Mouse (Mus musculus): ENCODE data around the gene Sh3glb2.

Sh3glb2 gene

DNA sequence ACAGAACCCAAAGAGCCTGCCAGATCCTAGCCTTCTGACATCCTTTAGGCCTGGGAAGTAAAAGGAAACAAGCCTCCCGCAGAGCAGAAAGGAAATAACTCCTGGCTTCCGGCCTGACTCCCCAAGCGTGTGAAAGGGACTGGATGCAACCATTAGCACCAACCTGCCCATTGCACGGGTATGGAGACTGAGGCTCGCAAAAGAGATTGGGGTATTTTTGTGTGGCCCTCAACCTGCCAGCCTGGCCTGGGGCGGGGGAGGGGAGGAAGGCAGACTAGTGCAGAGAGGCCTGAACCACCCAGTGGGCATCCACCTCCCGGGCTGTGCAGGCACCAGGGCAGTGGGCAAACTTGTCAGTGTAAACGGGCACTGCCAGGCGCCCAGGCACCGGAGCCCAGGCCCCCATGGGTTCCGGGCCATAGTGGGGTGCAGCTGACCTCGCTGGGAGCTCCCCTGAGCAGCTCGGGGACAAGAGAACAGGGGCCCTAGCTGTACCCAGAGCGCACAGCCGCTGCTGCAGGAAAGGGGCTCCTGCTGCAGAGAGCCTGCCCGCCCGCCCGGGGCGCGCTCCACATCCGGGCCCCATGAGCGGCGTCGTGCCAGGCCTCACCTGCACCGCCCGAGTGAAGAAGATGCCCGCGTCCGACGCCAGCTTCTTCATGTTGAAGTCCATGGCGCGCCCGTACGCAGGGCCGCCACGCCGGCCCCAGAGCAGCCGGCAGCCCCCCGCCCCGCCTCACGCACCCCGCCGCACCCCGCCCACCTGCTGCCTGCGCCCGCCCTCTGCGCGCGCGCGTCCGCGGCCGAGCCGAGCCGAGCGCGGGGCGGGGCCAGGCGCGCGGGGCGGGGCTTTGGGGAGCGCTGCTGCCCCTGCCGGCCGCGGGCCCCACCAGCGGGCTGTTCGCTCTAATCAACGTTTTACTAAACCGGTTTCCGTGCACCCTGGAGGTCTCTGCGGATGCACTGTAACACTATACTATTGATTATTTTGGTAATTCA lies at the start of gene Sh3glb2:
Gene Sh3glb2 (minus strand): TSS at position 805 of the 999 bp plus-strand sequence.
- peak; percentile 41 for ATAC-seq (ENCODE audit: low TSS enrichment)

DNA sequence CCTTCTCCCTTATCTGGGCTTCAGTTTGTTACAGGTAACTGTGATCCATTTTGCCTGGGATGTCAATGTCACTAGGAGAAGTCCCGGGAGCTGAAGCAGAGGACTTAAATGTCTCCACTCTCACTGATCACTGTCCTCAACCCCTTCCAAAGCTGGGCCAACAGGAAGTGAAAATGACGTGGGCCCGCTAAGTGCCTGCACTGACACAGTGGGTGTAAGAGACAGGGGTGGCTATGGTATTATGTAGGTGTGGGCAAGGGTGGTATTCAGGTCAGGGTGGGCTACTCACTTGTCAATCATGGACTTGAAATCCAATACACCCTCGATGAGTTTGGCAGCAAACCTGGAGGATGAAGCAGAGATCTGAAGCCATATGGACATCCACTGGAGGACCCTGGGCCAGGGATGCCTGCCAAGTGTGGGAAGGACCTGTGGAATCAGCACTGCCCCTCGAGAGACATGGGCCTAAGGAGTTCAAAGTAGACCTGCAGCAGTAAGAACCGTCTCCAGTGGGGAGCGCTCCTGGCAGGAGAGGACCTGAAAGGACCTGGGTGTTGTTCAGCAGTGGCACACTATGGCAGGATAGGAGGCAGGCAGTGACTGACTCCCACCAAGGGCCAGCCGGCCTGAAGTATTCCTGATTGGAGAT lies 49.4 kb upstream of the Sh3glb2 start:
- no peak for ATAC-seq (ENCODE audit: low TSS enrichment)

DNA sequence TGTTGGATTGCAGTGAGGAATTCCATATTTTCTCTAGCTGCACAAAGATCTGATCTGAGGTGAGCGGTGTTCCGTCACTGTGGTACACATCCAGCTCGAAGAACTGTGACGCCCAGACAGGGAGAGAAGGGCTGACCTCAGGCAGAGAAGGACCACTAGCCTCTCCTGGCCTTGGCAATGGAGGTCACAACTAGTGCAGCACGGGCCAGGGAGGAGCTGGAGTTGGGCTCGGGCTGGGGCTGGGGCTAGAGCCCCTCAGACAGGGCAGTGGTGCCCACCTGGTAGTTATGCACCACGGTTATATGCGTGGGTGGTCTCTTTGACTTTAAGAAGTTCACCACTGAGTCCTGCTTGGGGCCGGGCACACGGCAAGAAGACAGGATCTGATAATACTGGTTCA lies 48.6 kb upstream of the Sh3glb2 start:
- ATAC-seq (ENCODE audit: low TSS enrichment), result no peak

DNA sequence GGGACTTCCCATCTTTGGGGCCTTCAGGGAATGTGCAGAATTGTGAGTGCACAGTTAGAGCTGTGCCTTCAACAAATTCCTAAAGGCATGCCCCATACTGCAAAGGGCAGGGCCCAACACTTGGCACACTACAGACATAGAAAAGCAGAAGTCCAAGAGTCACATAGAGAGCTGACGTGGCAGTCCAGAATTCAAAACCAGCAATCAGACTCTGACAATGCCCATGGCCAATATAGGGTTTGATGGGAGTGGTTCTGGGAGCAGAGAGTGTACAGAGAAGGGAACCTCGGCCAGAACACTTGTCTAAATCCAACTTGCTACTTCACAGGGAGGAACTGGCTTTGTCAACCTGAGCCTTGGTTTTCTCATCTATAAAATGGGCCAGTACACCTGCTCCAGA lies 48.1 kb upstream of the Sh3glb2 start:
- no peak for ATAC-seq (ENCODE audit: low TSS enrichment)

DNA sequence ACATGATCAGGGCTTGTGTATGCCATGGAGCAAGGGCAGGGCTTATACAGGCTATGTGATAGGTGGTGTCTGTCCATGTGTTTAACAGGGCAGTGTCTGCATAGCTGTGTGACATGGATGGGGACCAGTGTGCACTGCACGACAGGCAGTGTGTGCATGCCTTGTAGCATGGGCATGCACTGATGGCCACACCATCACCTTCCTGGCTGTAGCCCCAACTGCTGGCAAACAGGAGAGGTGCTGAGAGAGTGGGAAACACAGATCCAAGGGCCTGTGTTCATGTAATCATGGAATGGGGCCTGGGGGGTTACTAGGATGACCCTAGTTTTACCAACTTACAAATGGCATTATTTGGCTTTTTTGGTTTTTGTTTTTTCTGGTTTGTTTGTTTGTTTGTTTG lies 44.7 kb upstream of the Sh3glb2 start:
- no peak for ATAC-seq (ENCODE audit: low TSS enrichment)

DNA sequence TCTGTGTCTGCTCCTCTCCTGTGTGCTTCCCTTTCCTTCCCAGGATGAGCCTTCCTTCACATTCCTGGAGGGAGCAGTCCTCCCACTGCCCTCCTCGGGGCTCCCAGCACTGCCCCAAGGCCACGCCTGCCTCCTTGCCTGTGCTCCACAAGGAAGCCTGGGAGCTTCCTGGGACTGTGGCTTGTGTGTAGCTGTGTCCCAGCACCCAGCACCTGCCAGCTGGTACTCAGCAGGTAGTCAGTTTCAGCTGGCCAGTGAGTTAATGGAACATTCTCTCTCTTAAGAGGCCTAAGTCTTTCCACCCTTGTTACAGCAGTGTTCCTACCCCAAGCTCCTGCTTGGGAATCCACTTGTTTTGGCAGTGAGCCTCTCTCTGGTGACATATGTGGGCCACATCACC lies 43.7 kb upstream of the Sh3glb2 start:
- ATAC-seq (ENCODE audit: low TSS enrichment), result no peak

DNA sequence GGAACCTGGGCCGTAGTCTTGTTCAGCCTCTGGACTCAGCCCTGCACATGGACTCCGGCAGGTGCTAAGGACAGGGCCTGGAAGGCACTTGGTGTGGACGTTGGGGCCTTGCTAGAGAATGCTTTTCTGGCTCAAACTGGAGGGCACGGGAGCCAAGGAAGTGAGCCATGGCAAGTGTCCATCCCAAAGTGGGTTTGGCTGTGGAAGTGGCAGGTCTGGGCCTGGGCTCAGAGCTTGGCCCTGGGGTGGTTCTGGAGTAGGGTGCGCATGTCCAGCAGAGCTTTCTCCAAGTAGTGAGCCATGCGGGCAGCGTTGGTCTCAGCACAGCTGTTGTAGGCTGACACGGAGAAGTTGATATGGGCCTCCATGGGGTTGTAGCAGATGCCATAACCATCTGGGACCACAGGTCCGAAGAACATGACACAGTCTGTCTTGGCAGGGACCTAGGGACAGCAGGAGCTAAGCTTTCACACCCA lies 43.3 kb upstream of the Sh3glb2 start:
- ATAC-seq (ENCODE audit: low TSS enrichment), result no peak

DNA sequence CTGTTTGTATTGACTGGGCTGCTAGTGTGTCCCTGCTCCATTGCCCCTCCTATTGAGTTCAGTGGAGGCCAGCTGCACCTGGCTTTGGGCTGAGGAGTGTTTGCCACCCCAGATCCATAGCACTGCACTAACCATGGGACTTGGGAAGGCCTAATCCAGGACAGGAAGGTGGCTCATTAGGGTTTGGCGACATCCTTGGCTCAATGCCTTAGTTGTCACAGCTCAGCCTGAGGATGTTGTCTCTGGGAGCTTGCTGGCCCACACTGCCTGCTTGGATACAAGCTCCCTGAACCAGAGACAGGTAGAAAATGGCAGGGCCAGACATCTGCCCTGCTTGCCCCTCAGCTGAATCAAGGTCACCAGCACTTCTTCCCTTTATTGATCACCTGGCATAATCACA lies 42.4 kb upstream of the Sh3glb2 start:
- no peak for ATAC-seq (ENCODE audit: low TSS enrichment)

DNA sequence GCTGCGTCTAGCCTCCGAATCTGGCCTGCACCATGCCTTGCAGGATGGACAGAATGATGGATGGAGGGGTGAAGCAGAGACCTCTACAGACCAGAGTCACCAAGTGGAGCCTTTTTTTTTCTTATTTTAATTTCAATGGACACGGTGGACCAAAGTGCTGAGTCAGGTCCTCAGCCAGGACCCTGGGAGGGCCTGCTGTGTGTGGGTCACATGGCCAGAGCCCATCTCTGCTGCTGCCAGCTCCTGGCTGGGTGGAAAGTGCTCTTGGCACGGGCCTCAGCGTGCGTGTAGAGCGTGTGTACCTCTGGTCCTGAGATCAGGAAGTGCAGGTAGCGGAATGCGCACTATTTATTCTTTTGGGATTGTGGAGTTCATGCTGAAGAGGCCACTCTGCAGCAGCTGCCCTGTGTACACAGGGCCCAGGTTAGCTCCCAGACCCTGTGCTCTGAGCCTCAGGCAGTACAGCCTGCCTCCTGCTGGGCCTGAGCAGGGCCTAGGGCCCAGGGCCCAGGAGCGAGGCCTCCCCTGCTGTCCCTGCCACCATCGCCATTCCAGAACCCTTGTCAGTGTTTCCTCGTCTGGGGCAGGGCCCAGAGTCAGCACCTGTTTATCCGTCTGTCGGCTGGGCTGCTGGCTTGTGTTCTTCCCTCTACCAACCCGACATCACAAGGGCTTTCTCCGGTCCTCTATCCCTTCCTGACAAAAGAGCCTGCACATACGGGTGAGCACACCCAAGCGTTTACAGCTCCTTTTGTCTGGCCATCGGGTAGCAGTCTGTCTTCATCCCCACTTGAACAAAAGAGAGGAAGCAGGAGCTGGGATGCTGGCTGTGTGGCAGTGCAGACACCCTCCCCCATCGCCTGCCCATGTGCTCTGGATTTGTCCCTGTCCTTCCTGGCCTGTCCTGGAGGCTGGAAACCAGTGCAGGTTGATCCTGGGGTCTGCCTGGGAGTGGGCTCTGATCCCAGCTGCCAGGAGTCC lies 40.3 kb upstream of the Sh3glb2 start:
- peak; percentile 10; the same call in 1 of the 2 replicates for ATAC-seq (ENCODE audit: low TSS enrichment)

DNA sequence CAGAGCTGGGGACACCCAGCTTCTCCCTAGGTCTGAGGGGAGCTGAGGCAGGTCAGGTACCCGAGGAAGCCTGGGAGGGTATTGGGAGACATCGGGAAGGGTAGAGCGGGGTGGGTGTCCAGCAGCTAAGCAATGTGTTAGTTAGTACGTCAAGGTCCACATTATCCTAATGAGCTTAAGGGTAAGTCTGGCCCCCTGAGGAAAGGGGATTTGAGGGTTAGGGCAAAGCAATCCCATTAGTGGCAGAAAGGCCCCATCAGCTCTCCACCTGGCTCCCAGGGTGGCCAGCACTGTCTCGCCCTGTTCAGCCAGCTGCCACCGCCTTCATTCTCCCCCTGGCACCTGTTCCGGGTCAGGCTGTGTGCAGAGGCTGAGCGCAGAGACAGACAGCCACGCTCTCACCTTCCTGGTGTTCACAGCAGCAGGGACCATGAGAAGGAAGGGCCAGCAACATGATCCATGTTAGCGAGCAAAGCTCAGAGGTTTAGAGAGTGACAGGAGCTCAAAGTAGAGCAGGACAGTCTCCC lies 38.9 kb upstream of the Sh3glb2 start:
- no peak for ATAC-seq (ENCODE audit: low TSS enrichment)

DNA sequence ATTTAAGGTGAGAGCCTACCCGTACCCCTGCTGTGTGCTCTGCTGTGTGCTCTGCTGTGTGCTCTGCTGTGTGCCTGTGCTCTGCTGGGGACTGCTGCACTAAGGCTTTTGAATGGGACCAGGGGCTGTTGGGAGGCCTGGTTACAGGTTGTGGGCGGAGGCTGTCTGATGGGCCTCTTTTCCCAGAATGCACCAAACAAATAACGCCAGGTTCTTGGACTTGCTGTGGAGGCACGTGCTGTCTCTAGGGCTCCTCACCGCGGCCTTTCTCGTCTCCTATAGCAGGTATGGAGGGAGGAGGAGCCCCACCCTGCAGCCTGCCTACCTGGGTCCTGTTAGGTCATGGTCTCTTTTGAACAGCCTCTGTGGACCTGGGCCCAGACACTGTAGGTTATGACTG lies 37.1 kb upstream of the Sh3glb2 start:
- no peak for ATAC-seq (ENCODE audit: low TSS enrichment)

DNA sequence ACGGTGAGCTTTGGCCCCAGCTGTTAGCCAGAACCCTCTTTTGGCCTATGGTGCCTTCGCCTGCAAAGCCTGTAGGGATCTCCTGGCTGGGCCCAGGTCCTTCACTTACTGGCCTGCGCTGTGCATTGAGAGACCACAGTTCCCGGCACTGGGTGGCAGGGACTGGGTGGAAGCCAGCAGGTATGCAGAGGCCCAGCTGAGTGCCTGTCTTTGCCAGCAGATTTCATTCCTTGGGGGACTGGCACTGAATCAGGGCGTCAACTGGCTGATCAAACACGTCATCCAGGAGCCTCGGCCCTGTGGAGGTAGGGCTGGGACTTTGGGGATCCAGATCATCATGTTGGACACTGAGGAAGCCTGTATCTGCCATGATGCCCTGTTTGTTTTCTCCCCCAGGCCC lies 36.6 kb upstream of the Sh3glb2 start:
- ATAC-seq (ENCODE audit: low TSS enrichment), result no peak

DNA sequence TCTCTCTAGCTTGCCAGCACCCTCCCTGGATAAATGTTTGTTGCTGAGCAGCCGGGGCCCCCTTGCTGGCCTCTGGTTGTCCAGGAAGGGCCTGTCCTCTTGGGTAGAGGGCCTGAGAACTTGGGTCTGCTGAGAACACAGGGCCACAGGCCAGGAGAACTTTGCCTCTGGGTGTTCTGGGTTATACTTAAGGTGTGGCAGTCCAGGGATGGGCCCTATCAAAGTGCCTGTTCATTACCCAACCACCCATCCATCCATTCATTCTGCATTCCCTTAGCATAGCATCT lies 34.2 kb upstream of the Sh3glb2 start:
- ATAC-seq (ENCODE audit: low TSS enrichment), result no peak

DNA sequence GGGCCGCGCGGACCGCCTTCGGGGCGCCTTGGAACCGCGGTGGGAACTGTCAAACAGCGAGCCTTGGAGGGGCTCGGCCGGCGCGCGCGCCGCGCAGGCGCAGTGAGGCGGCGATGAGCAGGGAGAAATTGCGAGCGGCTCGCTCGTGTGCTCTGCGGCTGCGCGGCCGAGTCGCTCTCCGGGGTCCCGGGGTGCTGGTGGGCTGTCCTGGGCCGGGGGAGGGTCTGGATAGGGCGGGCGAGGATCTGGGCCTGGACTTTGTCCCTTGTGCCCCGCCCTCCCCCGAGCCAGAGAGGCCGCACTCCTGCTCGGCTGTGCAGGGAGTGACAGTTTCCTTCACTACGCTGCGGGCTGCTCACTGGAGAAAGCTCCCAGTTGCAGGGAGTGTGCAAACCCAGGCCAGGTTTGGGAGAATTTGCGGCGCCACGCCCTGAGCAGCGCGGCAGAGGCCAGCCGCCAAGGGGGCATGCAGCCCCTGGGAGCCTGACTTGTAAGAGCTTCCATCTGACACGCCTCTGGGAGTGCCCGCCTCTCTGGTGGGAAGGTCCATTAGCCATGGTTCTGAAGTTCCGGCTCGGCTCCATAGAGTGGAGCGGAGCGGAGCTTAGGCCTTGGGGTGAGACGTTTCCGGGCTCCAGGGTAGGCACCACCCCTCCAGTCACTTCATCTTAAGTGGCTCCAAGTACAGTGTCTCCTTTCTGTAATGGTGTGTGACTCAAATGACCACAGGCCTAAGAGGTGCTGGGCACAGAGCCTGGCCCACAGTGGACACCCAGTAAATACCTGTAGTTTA lies 33.6 kb upstream of the Sh3glb2 start:
- ATAC-seq (ENCODE audit: low TSS enrichment), result peak; percentile 51

DNA sequence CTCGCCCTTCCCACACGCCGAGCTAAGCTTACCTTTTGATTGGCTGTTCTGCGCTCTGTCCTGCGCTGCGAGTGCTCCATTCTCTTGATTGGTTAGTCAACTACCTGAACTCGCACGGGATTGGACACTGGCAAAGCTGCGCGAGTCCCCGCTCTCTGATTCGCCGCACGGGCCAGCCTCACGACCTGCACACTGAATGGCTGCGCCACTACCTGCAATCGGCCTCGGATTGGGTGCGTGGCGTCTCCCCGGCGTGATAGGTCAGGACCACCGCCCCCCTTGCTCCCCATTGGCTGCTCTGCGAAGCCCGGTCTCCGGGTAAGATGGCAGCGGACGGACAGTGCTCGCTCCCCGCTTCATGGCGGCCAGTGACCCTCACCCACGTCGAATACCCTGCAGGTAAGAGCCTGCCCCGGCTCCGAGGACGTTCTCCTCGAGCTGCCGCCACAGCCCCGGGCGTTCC lies 33.0 kb upstream of the Sh3glb2 start, which contains the start of gene Dolpp1:
Gene Dolpp1 (plus strand): TSS at position 141 of the 463 bp plus-strand sequence.
- ATAC-seq (ENCODE audit: low TSS enrichment), result peak; percentile 93

DNA sequence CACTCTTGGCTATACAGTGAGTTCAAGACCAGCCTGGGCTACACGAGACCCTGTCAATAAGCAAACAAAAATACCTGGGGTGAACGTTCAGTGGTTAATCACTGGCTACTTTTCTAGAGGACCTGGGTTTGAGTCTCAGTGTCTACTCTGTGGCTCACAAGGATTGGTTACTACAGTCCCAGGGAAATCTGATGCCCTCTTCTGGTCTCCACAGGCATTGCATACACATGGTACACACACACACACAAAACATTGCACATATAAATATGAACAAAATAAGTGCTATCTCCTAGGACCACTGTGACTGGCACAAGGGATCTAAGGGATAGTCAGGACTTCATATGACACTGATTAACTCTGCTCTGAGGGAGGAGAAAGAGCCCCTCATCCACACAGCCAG lies 29.9 kb upstream of the Sh3glb2 start:
- ATAC-seq (ENCODE audit: low TSS enrichment), result no peak

DNA sequence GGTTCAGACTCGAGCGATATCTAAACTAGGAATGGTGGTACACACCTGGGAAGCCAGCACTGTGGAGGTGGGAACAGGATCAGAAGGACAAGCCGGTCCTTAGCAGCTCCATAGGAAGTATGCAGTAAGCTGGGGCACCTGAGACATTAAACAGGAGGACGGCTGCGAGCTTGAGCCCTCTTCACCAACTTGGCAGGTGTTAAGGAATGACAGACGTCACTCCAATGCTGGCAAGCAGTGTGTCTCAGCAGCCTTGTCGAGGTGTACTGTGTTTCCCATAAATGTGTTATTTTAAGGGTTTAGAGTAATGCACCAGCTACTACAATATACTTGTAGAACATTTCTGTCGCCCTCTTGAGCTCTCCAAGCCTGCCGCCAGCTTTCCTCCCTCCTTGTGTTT lies 27.8 kb upstream of the Sh3glb2 start:
- ATAC-seq (ENCODE audit: low TSS enrichment), result no peak

DNA sequence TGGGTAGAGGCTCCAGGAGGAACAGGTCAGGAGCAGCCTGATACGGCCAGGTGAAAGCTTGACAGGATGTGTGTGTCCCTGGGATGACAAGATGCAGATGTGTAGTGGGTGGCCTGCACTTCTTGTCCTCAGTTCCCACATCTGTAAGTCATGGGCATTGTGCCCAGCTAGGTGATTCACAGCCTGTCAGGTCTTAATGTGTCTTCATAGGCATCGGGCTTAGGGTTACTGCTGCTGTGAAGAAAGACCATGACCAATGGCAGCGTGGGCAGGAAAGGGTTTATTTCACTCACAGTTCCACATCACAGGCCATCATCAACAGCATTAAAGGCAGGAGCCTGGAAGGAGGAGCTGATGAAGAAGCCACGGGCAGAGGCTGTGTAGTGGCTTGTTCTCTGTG lies 26.5 kb upstream of the Sh3glb2 start:
- ATAC-seq (ENCODE audit: low TSS enrichment), result no peak

DNA sequence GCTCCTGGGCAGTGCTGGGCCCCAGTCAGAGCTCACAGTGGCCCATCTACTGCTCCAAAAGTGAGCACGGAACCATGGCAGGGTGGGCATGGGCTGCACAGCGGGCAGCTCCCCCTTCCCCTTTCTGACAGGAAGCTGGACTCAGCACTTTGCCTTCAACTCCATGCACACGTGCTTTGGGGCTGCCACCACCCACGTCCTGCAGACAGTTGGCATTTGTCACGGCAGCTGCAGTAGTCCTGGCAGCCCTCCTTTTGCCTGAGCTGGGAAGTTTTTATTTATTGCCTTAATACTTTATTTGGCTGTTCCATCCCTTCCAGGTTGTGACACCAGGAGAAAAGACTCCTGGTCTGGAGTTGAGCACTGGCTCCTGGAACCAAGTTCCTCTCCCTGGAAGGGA lies 25.7 kb upstream of the Sh3glb2 start:
- peak; percentile 29 for ATAC-seq (ENCODE audit: low TSS enrichment)

DNA sequence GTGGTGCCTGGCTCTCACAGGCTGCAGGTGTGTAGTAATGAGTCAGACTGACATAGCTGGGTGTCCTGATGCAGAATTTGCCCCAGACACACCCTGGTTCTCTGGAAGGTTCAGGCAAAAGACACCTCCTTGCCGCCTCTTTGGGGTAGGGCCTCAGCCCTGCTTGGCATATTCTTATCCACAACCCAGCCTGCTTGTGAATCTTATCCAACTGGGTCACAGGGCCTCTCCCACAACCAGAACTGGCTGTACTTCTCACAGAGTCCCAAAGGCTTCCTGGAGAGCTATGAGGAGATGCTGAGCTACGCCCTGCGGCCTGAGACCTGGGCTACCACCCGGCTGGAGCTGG lies 22.2 kb upstream of the Sh3glb2 start:
- no peak for ATAC-seq (ENCODE audit: low TSS enrichment)
